Mouse (Mus musculus): ENCODE results near the gene Olfr147. TPM values are rescaled to one million over a fixed set of nuclear protein-coding genes. Genes with fewer than 3 reads are reported as not detected.
"Not testable (repeated sequence)": the region's sequence is repeated elsewhere in the genome, so short reads cannot be mapped to it uniquely, and the experiment has no call there.

Olfr147 gene
- total RNA-seq (2022), result not detected

- DNase-seq, result no peak
Observed at GRCm38 (mm10) chr9:38401398-38401797, at the start of gene Olfr147. Gene Olfr147 (plus strand): TSS chr9:38401698.

- DNase-seq, result no peak
Observed at GRCm38 (mm10) chr9:38366596-38366995, 34.9 kb upstream of the Olfr147 start, which contains the start of gene Olfr250. Gene Olfr250 (plus strand): TSS chr9:38366896.

DNA sequence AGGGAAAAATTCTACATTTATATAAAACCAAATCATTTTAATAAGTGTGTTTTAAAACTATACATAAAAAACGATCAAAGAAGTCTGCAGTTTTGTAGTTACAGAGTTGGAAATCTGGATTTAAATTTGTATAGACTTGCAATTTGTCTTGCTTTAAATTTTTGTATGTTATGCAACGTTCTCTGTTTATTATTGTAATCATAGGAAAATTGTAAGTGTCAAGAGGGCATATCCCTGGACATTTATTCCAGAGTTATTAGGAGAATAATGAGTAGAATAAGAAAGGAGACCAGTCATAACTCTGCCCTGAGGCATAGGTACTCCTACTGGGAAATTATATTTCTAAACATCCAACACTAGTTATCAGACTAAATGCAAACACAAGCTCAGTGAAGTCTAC lies 24.7 kb upstream of the Olfr147 start, which contains the start of gene Olfr251:
Olfr251 (plus strand) TSS at position 301 of the 400 bp plus-strand sequence.
- no peak for DNase-seq

GRCm38 (mm10) chr9:38407502-38407901 lies 6.0 kb downstream of the Olfr147 start:
- not testable (repeated sequence) for DNase-seq

DNA sequence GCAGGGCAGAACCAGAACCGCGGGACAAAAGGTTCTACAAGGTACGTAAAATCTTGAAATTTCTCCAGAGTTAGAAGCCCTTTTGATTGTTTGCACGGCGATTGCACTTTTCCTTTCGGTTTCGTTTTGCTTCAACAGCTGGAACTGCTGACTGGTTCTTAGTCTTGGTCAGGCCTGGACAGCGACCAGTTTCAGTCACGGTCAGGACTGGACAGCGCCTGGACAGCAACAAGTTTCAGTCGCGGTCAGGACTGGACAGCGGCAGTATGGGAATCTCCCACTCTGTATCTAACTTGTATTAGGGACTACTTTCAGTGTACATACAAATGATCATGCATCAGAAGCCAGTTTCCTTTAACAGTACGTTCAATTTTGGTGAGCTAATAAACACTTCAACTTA lies 12.0 kb downstream of the Olfr147 start:
- DNase-seq, result not testable (repeated sequence)

DNA sequence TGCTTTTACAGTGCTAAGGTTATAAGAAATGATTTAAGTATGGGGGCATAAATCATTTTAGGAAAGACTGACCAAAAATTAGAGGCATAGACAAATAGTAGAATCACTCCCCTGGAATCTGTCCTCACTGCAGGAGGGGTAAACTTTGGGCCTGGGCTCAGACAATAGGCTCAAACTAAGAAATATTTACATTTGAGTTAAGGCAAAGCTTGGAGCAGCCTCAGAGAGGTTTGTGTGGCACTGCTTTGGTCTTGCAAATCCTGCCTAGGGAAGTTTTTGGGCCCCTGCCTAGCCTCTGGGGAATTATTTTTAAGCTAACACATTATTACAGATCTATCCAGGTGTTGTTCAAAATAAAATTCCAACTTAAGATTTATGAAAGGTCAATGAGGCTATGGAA lies 22.3 kb downstream of the Olfr147 start:
- DNase-seq, result no peak

GRCm38 (mm10) chr9:38427026-38427425 lies 25.5 kb downstream of the Olfr147 start:
- DNase-seq, result no peak

DNA sequence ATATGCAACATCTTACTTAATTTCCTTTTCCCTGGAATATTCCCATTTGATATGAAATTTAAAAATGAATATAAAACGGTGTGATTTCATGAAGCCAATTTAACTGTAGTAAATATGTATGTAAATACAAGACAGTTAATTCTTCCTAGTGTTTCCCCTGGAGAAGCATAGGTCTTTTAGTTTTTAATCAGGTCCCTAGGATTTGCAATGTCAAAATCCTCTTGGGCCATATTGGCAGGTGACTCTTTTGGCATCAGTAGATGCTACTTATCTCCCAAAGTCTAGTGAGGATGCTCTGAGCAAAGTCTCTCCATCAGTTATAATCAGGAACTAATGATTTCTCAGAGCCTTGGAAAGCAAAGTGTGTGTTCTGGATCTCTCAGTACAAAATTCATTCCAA lies 27.7 kb downstream of the Olfr147 start, which contains the start of gene Olfr901:
Olfr901 (plus strand) TSS at position 301 of the 400 bp plus-strand sequence.
- no peak for DNase-seq

GRCm38 (mm10) chr9:38447352-38447751 lies 45.9 kb downstream of the Olfr147 start, which contains the start of gene Olfr902:
Gene Olfr902 (plus strand): TSS chr9:38447652.
- no peak for DNase-seq

Other genes starting within 250 kb of the Olfr147 start
- not detected for gene Olfr891, start 220.9 kb upstream of the Olfr147 start, total RNA-seq (2022)
- gene Olfr893, start 193.3 kb upstream of the Olfr147 start, total RNA-seq (2022), result not detected
- not detected for gene Olfr894, start 183.6 kb upstream of the Olfr147 start, total RNA-seq (2022)
- gene Olfr143, start 148.9 kb upstream of the Olfr147 start, total RNA-seq (2022), result not detected
- not detected for gene Olfr895, start 133.8 kb upstream of the Olfr147 start, total RNA-seq (2022)
- gene Olfr896-ps1, start 110.6 kb upstream of the Olfr147 start, total RNA-seq (2022), result not detected
- not detected for gene Olfr25, start 72.6 kb upstream of the Olfr147 start, total RNA-seq (2022)
- gene Olfr898, start 53.3 kb upstream of the Olfr147 start, total RNA-seq (2022), result not detected
- not detected for gene Olfr250, start 34.8 kb upstream of the Olfr147 start, total RNA-seq (2022)
- not detected for gene Olfr251, start 24.6 kb upstream of the Olfr147 start, total RNA-seq (2022)
- not detected for gene Olfr901, start 27.8 kb downstream of the Olfr147 start, total RNA-seq (2022)
- gene Olfr902, start 46.0 kb downstream of the Olfr147 start, total RNA-seq (2022), result not detected
- gene Olfr904, start 61.4 kb downstream of the Olfr147 start, total RNA-seq (2022), result not detected
- gene Olfr905, start 69.4 kb downstream of the Olfr147 start, total RNA-seq (2022), result under 1 TPM in 1 of 4 experiments, not detected in 3; 0.06 TPM
- gene Olfr906, start 85.4 kb downstream of the Olfr147 start, total RNA-seq (2022), result not detected
- not detected for gene Olfr907, start 94.1 kb downstream of the Olfr147 start, total RNA-seq (2022)
- not detected for gene Olfr911-ps1, start 119.9 kb downstream of the Olfr147 start, total RNA-seq (2022)
- not detected for gene Olfr910, start 136.2 kb downstream of the Olfr147 start, total RNA-seq (2022)
- not detected for gene Olfr912, start 178.5 kb downstream of the Olfr147 start, total RNA-seq (2022)
- gene Olfr913, start 191.1 kb downstream of the Olfr147 start, total RNA-seq (2022), result not detected
- gene Olfr914, start 203.4 kb downstream of the Olfr147 start, total RNA-seq (2022), result not detected

All from adrenal gland, adult 8-10 months (tissue).